In genomic region chr11:77982441-77982905, GRCm38 (mm10) we compare ENCODE assay signal across 8 mouse cellular contexts. TPM values are rescaled to one million over a fixed set of nuclear protein-coding genes. Genes with fewer than 3 reads are reported as not detected.
DNase-seq lines count a peak whose midpoint lies in the region; ATAC-seq lines count a peak whose summit lies in the region.

Gene Phf12, plus strand, starts transcription at chr11:77982754.

- DNase-seq in T-cell, adult 2 months (ENCODE audit: low spot score), result peak; percentile 100
- peak; percentile 99 to 100 for DNase-seq in cerebellum, postnatal 36 days
- peak; percentile 100 for DNase-seq in frontal cortex, postnatal 36 days (ENCODE audit: low spot score in 2 of 2)
- DNase-seq in left cerebral cortex, adult 11 months (ENCODE audit: low spot score), result peak; percentile 99
- peak; percentile 100 for DNase-seq in lung, postnatal 4 days
- DNase-seq in retina, postnatal 7 days (ENCODE audit: low read depth, low spot score), result peak; percentile 99
- DNase-seq in urinary bladder, adult 2 months (ENCODE audit: low spot score), result peak; percentile 99

- WGBS in hindbrain, embryonic 15.5 days, result under 1% methylated on average over 62 of the region's 62 CpGs

- ATAC-seq in hindbrain, embryonic 15.5 days (ENCODE audit: low FRiP score, low read depth), result peak; percentile 88

- peaks cover 17% of the 10 kb centered on the region for H3K36me3 ChIP-seq in hindbrain, embryonic 15.5 days

- H3K27ac ChIP-seq in hindbrain, embryonic 15.5 days (replicated peaks), result peak within 1 kb of the TSS; percentile 98

- peak within 1 kb of the TSS; percentile 79 for H3K9ac ChIP-seq in hindbrain, embryonic 15.5 days

- peaks cover 34% of the 10 kb centered on the region for H3K4me1 ChIP-seq in hindbrain, embryonic 15.5 days (replicated peaks)

- H3K4me3 ChIP-seq in hindbrain, embryonic 15.5 days, result peak within 1 kb of the TSS; percentile 67

- H3K4me2 ChIP-seq in hindbrain, embryonic 15.5 days, result peak within 1 kb of the TSS; percentile 78

- H3K9me3 ChIP-seq in hindbrain, embryonic 15.5 days, result no peaks in the 10 kb centered on the region

- no peaks in the 10 kb centered on the region for H3K27me3 ChIP-seq in hindbrain, embryonic 15.5 days

RNA-seq across cellular contexts. Expression of gene Phf12, which starts in this region (rescaled TPM):
- polyA plus RNA-seq in hindbrain, embryonic 15.5 days (2015; fragmentation: Nextera tagmentation; extraction: Ambion mirVana), result 15.1 and 19.0 TPM in 2 replicates
- polyA plus RNA-seq in urinary bladder, adult 2 months (2012; rRNA removed), result 36.4 and 53.7 TPM in 2 replicates

Comparison
In these comparisons a context has a peak if more than half of its experiments do, and no peak if none do; other contexts are left out.
1. Peak in every context shown above with its lines: DNase-seq, ATAC-seq, H3K4me3 ChIP-seq and H3K27ac ChIP-seq.